Mouse (Mus musculus) lung, postnatal 10 days (tissue): ENCODE measurements at regions not wholly inside any gene's neighbourhood (a gene's known extent, or its start where the extent isn't known, plus 50 kb on each side); places are given as distances from the start of the nearest gene placed in this dataset.

ENCODE experiments used
- DNase-seq: peaks from one replicate; pipeline ENCODE4 v3.0.0; 2021

- no peak for DNase-seq
These were observed 154.1 kb upstream of the 3110018I06Rik start for GRCm38 (mm10) chr12:107334366-107334765.

GRCm38 (mm10) chr12:107335106-107335505 is 153.3 kb upstream of the 3110018I06Rik start:
- peak; percentile 14 for DNase-seq

GRCm38 (mm10) chr12:107338758-107339157 is 149.7 kb upstream of the 3110018I06Rik start:
- no peak for DNase-seq

- no peak for DNase-seq
These were observed 132.2 kb upstream of the 3110018I06Rik start for GRCm38 (mm10) chr12:107356211-107356610.

GRCm38 (mm10) chr12:107356974-107357373 is 131.5 kb upstream of the 3110018I06Rik start:
- no peak for DNase-seq

- DNase-seq, result no peak
These were observed 127.9 kb upstream of the 3110018I06Rik start for GRCm38 (mm10) chr12:107360511-107360910.

GRCm38 (mm10) chr12:107361606-107362005 is 126.8 kb upstream of the 3110018I06Rik start:
- no peak for DNase-seq

GRCm38 (mm10) chr12:107362120-107362519 is 126.3 kb upstream of the 3110018I06Rik start:
- no peak for DNase-seq

- DNase-seq, result no peak
These were observed 116.2 kb upstream of the 3110018I06Rik start for GRCm38 (mm10) chr12:107372254-107372653.

GRCm38 (mm10) chr12:107392050-107392795 is 96.2 kb upstream of the 3110018I06Rik start:
- DNase-seq, result no peak

- no peak for DNase-seq
These were observed 94.0 kb upstream of the 3110018I06Rik start for GRCm38 (mm10) chr12:107394467-107394866.

GRCm38 (mm10) chr12:107404821-107405220 is 83.6 kb upstream of the 3110018I06Rik start:
- no peak for DNase-seq

GRCm38 (mm10) chr12:107423923-107424322 is 64.5 kb upstream of the 3110018I06Rik start:
- no peak for DNase-seq

- no peak for DNase-seq
These were observed 49.9 kb upstream of the 3110018I06Rik start for GRCm38 (mm10) chr12:107438506-107438905.
